Mouse (Mus musculus) heart, embryonic 11.5 days (tissue): ENCODE data around the gene Dmac2. TPM values are rescaled to one million over a fixed set of nuclear protein-coding genes. Genes with fewer than 3 reads are reported as not detected.

ENCODE experiments used
- ATAC-seq: fragments of 200-750 bp; cut with Nextera tagmentation; replicated peaks from 2 replicates; pipeline ENCODE4 v1.8.0; 2017; ENCODE audit warnings: moderate library complexity; ENCODE audit not compliant: insufficient number of reproducible peaks, low FRiP score, low TSS enrichment
- H3K27ac ChIP-seq: fragments of 300-500 bp; sonication (generic); 2 replicates; pipeline ENCODE4 v1.5.1; 2014; ENCODE audit warnings: mild to moderate bottlenecking, low read depth, low read length
- H3K27me3 ChIP-seq: fragments of 300-500 bp; sonication (generic); 2 replicates; pipeline ENCODE4 v1.6.1; 2014; ENCODE audit warnings: mild to moderate bottlenecking, low read length, mixed read lengths; ENCODE audit not compliant: control insufficient read depth, insufficient read depth
- H3K36me3 ChIP-seq: fragments of 300-500 bp; sonication (generic); 2 replicates; pipeline ENCODE4 v1.6.1; 2014; ENCODE audit warnings: mild to moderate bottlenecking, low read length, moderate library complexity, mixed read lengths; ENCODE audit not compliant: control insufficient read depth, insufficient read depth
- H3K4me1 ChIP-seq: fragments of 300-500 bp; sonication (generic); 2 replicates; pipeline ENCODE4 v1.6.1; 2014; ENCODE audit warnings: low read length; ENCODE audit not compliant: control insufficient read depth, insufficient read depth
- H3K4me2 ChIP-seq: fragments of 300-500 bp; sonication (generic); 2 replicates; pipeline ENCODE4 v1.6.1; 2014; ENCODE audit warnings: mild to moderate bottlenecking, moderate library complexity
- H3K4me3 ChIP-seq: fragments of 300-500 bp; sonication (generic); 2 replicates; pipeline ENCODE4 v1.5.1; 2014; ENCODE audit warnings: low read depth, low read length
- H3K9ac ChIP-seq: fragments of 300-500 bp; sonication (generic); 2 replicates; pipeline ENCODE4 v1.6.1; 2014; ENCODE audit warnings: mild to moderate bottlenecking, low read depth, low read length, moderate library complexity
- H3K9me3 ChIP-seq: fragments of 300-500 bp; sonication (generic); replicated peaks from 2 replicates; pipeline ENCODE4 v1.6.1; 2016; ENCODE audit warnings: low read length; ENCODE audit not compliant: control insufficient read depth
- WGBS: fragments of 180-500 bp; shearing (Covaris S2); extraction: QIAGEN DNeasy Blood & Tissue Kit; methylation state at CpG from one replicate; pipeline ENCODE4 v1.1.7; 2014; ENCODE audit not compliant: insufficient replicate concordance; 5-methylcytosine and 5-hydroxymethylcytosine counted together
- polyA plus RNA-seq: library from polyadenylated mRNA; unstranded; fragments of >200 nt; fragmentation: Nextera tagmentation; extraction: Ambion mirVana; gene quantifications from 2 replicates; pipeline ENCODE4 v1.2.1, GENCODE M21; 2014

The Dmac2 gene
- polyA plus RNA-seq, 1 experiment from 2014 or later, result 60.3 TPM

DNA sequence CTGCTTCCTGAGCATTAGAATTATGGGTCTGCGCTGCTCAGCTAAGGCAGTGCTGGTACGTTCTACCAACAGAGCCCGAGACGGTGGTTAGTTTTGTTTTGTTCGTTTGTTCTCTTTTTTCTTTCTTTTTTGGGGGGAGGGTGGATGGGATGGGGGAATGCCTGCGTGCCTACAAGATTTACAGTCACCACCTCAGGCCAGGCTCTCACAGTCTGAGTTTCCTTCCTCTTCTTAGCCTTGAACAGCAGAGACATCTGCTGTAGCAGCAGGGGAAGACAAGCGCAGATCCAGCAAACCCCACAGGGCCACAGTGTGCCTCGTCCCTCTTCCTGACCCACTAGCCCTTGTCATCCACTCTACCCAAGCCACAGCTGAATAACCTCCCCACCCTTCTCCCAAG, 32.1 kb downstream of the Dmac2 start:
- 89% methylated on average over 8 of the region's 8 CpGs for WGBS
- ATAC-seq, result 0 out of 2 replicates have a peak, but pooled peaks have one; percentile 51

DNA sequence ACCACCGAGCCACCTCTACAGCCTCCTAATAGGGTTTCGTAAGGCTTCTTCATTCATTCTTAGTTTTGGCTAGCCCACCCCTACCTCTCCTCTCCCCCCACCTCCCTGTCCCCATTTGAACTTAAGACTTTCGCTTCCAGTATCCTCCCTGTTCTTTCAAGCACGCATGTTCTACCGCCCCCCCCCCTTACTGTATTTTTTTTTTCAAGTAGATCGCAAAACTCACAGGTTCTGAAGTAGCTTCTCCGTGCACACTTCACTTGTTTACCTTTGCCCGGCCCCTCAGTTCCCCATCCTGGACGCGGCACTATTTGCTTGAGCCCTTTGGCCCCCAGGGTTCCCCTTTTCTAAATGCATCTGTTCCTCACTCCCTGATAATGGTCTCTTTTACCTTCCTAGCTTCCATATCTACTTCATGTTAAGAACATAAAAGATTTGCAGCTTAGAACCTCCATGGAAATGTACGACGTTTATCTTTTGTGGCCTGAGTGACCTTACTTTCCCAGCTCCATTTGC, 33.1 kb downstream of the Dmac2 start:
- Histone ChIP-seq H3K4me1 (no peaks in the 10 kb centered on the region), H3K36me3 (no peaks in the 10 kb centered on the region)
- WGBS, result 88% methylated on average over 12 of the region's 12 CpGs

More for the DNA sequence above, 32.1 kb downstream of the Dmac2 start:
- Histone ChIP-seq H3K9ac (no peak overlapping the region), H3K4me3 (no peak overlapping the region), H3K4me1 (no peaks in the 10 kb centered on the region), H3K27ac (no peak overlapping the region), H3K27me3 (no peaks in the 10 kb centered on the region), H3K9me3 (no peaks in the 10 kb centered on the region), H3K36me3 (no peaks in the 10 kb centered on the region), H3K4me2 (no peak overlapping the region)

DNA sequence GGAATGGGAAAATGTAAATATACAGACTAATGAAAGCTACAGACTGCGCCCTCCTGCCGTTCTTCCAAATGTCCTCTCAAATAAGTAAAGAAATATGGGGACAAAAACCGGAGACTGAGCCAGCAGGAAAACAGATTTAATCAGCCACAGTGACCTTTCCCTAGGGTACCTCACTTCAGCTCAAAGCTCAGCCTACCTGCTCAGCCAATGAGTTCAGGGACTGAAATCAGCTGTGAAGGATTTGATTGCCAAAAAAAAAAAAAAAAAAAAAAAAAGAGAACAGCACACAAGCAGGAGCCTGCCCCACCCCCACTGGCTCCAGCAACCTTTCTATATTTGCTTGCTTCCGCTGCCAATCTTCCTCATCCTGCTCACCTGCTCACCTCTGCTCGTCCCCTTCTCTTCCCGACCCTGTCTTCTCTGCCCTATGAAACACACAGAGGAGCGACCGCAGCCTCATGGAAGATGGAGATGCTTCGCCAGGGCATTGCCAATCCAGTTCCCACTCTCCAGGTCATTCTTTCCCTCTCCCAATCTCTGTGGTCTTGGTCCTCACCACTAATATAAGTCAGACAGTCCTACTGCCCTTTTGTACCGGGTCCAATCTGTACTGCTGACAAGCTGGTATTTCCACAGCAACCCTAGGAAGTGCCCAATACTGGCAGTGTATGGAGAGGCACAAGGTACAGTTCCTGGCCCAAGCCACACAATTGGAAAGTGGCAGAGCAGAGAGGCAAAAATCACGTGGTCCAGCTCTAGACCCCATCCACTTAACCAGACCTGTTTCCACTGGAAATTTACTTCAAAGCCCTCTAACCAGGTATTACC, 36.6 kb downstream of the Dmac2 start:
- peaks cover 3% of the 10 kb centered on the region; the same call in 1 of the 2 replicates for H3K4me1 ChIP-seq
- no peak overlapping the region for H3K9ac ChIP-seq
- WGBS, result 68% methylated on average over 11 of the region's 11 CpGs
- H3K4me2 ChIP-seq, result no peak overlapping the region
- ATAC-seq, result no peak
- H3K4me3 ChIP-seq, result no peak overlapping the region
- no peaks in the 10 kb centered on the region for H3K27me3 ChIP-seq
- no peaks in the 10 kb centered on the region for H3K9me3 ChIP-seq
- no peaks in the 10 kb centered on the region for H3K36me3 ChIP-seq
- no peak overlapping the region for H3K27ac ChIP-seq

More for the DNA sequence above, 33.1 kb downstream of the Dmac2 start:
- H3K9ac ChIP-seq, result no peak overlapping the region
- H3K27me3 ChIP-seq, result no peaks in the 10 kb centered on the region
- H3K27ac ChIP-seq, result no peak overlapping the region
- no peaks in the 10 kb centered on the region for H3K9me3 ChIP-seq
- ATAC-seq, result no peak
- H3K4me3 ChIP-seq, result no peak overlapping the region
- H3K4me2 ChIP-seq, result no peak overlapping the region

- H3K4me3 ChIP-seq, result peak overlapping the region; percentile 70
- peak overlapping the region; percentile 76 for H3K4me2 ChIP-seq
- peak overlapping the region; percentile 77 for H3K9ac ChIP-seq
- no peaks in the 10 kb centered on the region for H3K9me3 ChIP-seq
- H3K27me3 ChIP-seq, result no peaks in the 10 kb centered on the region
- ATAC-seq, result no peak
- H3K27ac ChIP-seq, result no peak overlapping the region
- no peaks in the 10 kb centered on the region for H3K36me3 ChIP-seq
- peaks cover 3% of the 10 kb centered on the region; the same call in 1 of the 2 replicates for H3K4me1 ChIP-seq
- 40% methylated on average over 10 of the region's 10 CpGs for WGBS
These were observed 38.6 kb downstream of the Dmac2 start for GRCm38 (mm10) chr7:25657785-25658184.

- peak; percentile 99 for ATAC-seq
- H3K27ac ChIP-seq, result peak within 1 kb of the TSS; percentile 80
These were observed 39.7 kb downstream of the Dmac2 start, which contains the start of the genes Bckdha and Exosc5 for GRCm38 (mm10) chr7:25658657-25659472. TSS of gene Bckdha (minus strand) at chr7:25658981. TSS of gene Exosc5 (plus strand) at chr7:25659164.

GRCm38 (mm10) chr7:25666381-25666780, 47.2 kb downstream of the Dmac2 start:
- H3K9me3 ChIP-seq, result no peaks in the 10 kb centered on the region
- H3K36me3 ChIP-seq, result peaks cover 7% of the 10 kb centered on the region; the same call in 1 of the 2 replicates
- no peak overlapping the region for H3K27ac ChIP-seq
- no peak overlapping the region for H3K9ac ChIP-seq
- WGBS, result 89% methylated on average over 8 of the region's 8 CpGs
- H3K4me3 ChIP-seq, result no peak overlapping the region
- no peaks in the 10 kb centered on the region for H3K4me1 ChIP-seq
- H3K27me3 ChIP-seq, result no peaks in the 10 kb centered on the region
- ATAC-seq, result no peak
- no peak overlapping the region for H3K4me2 ChIP-seq

More at GRCm38 (mm10) chr7:25658657-25659472, 39.7 kb downstream of the Dmac2 start, which contains the start of the genes Bckdha and Exosc5:
- H3K4me1 ChIP-seq, result peaks cover 3% of the 10 kb centered on the region; the same call in 1 of the 2 replicates
- peaks cover 3% of the 10 kb centered on the region; the same call in 1 of the 2 replicates for H3K36me3 ChIP-seq
- no peaks in the 10 kb centered on the region for H3K9me3 ChIP-seq
- peak within 1 kb of the TSS; percentile 76 for H3K4me2 ChIP-seq
- under 1% methylated on average over 50 of the region's 50 CpGs for WGBS
- H3K27me3 ChIP-seq, result no peaks in the 10 kb centered on the region
- peak within 1 kb of the TSS; percentile 77 for H3K9ac ChIP-seq
- H3K4me3 ChIP-seq, result peak within 1 kb of the TSS; percentile 70

DNA sequence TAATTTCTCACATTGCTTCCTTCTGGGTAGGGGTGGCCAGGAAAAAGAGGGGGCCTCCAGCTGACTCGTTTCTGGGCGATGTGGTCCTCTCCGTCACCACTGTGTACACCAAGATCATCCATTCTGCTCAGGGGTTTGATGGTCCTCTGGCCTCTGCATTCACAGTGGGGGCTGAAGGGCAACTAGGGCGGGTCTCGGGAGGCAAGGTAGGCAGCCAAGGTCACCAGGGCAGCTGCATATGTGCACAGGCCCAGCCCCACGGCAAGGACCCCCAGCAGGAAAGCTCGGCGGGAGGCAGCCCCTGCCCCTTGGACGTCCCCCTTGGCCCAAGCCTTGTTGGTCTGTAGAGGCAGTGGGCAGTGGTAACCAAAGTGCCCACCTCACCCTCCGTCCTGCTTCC, 49.9 kb downstream of the Dmac2 start:
- Histone ChIP-seq H3K27me3 (peaks cover 8% of the 10 kb centered on the region), H3K9ac (no peak overlapping the region), H3K4me2 (no peak overlapping the region), H3K36me3 (peaks cover 4% of the 10 kb centered on the region; the same call in 1 of the 2 replicates), H3K4me3 (no peak overlapping the region), H3K9me3 (no peaks in the 10 kb centered on the region), H3K27ac (no peak overlapping the region), H3K4me1 (no peaks in the 10 kb centered on the region)
- WGBS, result 87% methylated on average over 10 of the region's 10 CpGs
- ATAC-seq, result no peak

- no peaks in the 10 kb centered on the region for H3K4me1 ChIP-seq
- 77% methylated on average over 9 of the region's 9 CpGs for WGBS
- H3K27ac ChIP-seq, result no peak overlapping the region
- H3K9me3 ChIP-seq, result no peaks in the 10 kb centered on the region
- peaks cover 2% of the 10 kb centered on the region; the same call in 1 of the 2 replicates for H3K36me3 ChIP-seq
- no peak overlapping the region for H3K9ac ChIP-seq
- H3K27me3 ChIP-seq, result peaks cover 13% of the 10 kb centered on the region
- no peak for ATAC-seq
- no peak overlapping the region for H3K4me3 ChIP-seq
- no peak overlapping the region for H3K4me2 ChIP-seq
These were observed 50.4 kb downstream of the Dmac2 start for GRCm38 (mm10) chr7:25669631-25670030.
